12 mouse cellular contexts compared by ENCODE assay signal in genomic region chr14:8094931-8095561, GRCm38 (mm10). TPM values are rescaled to one million over a fixed set of nuclear protein-coding genes. Genes with fewer than 3 reads are reported as not detected.
DNase-seq lines count a peak whose midpoint lies in the region; ATAC-seq and TF ChIP-seq lines count a peak whose summit lies in the region.
"Had no signal": no experiment of that assay in that cellular context is flagged by ENCODE, and none has a peak within 500 bp of the region (broad histone marks: within the 10 kb centered on the region; RNA-seq: fewer than 3 reads in every experiment).

No protein-coding gene starts in this region.

- TF ChIP-seq POLR2A in lung, adult 2 months (IDR thresholded peaks at IDR 0.05; ENCODE audit: borderline replicate concordance, extremely low read depth, low read depth, low read length) = no peak

- H3K4me2 ChIP-seq in kidney, embryonic 15.5 days = no peak overlapping the region
- H3K4me2 ChIP-seq in lung, postnatal 0 days (replicated peaks; ENCODE audit: low read depth, low read length) = peak overlapping the region; percentile 48
- H3K4me2 ChIP-seq in intestine, embryonic 14.5 days (ENCODE audit: low read length) = peak overlapping the region; percentile 26
- H3K4me2 ChIP-seq in stomach, embryonic 15.5 days = no peak overlapping the region; the same call in 1 of the 2 replicates
- H3K4me2 ChIP-seq: hindbrain, embryonic 15.5 days; midbrain, embryonic 12.5 days had no signal

- H3K27me3 ChIP-seq in kidney, embryonic 15.5 days = peaks cover 5% of the 10 kb centered on the region; the same call in 1 of the 2 replicates
- H3K27me3 ChIP-seq in lung, postnatal 0 days (replicated peaks; ENCODE audit: insufficient read depth, low read length) = no peaks in the 10 kb centered on the region
- no peaks in the 10 kb centered on the region for H3K27me3 ChIP-seq in intestine, embryonic 14.5 days (replicated peaks; ENCODE audit: control insufficient read depth, insufficient read depth, low read length)
- H3K27me3 ChIP-seq in stomach, embryonic 15.5 days (replicated peaks) = no peaks in the 10 kb centered on the region
- H3K27me3 ChIP-seq: CH12.LX; hindbrain, embryonic 15.5 days; midbrain, embryonic 12.5 days had no signal

- TF ChIP-seq EP300 in lung, postnatal 0 days (IDR thresholded peaks at IDR 0.05) = no peak

- DNase-seq in kidney, adult 11 months = no peak
- peak; percentile 73 for DNase-seq in lung, postnatal 0 days (ENCODE audit: low spot score)
- no peak for DNase-seq in lung, adult 2 months
- no peak for DNase-seq in intestine, embryonic 14.5 days (ENCODE audit: low spot score)
- no peak for DNase-seq in spleen, adult 12 weeks (ENCODE audit: low spot score)
- DNase-seq in spleen, postnatal 10 days (ENCODE audit: low spot score in 2 of 2) = no peak
- DNase-seq: embryo, embryonic 11 days had no signal

- WGBS in kidney, embryonic 15.5 days = 48% methylated on average over 3 of the region's 3 CpGs
- 28% methylated on average over 3 of the region's 3 CpGs for WGBS in lung, postnatal 0 days
- 25% methylated on average over 3 of the region's 3 CpGs for WGBS in lung, adult 2 months
- WGBS in intestine, embryonic 14.5 days = 20% methylated on average over 3 of the region's 3 CpGs
- 28% methylated on average over 3 of the region's 3 CpGs for WGBS in stomach, embryonic 15.5 days

- TF ChIP-seq CTCF in lung, postnatal 0 days (IDR thresholded peaks at IDR 0.05) = no peak
- TF ChIP-seq CTCF in lung, adult 2 months (IDR thresholded peaks at IDR 0.05; ENCODE audit: insufficient read depth, low read length) = no peak

- no peak overlapping the region for H3K4me3 ChIP-seq in kidney, embryonic 15.5 days (replicated peaks)
- no peak overlapping the region for H3K4me3 ChIP-seq in lung, postnatal 0 days (ENCODE audit: low read depth, low read length)
- H3K4me3 ChIP-seq in lung, adult 2 months (replicated peaks; ENCODE audit: extremely low read depth, low read depth, low read length) = no peak overlapping the region
- H3K4me3 ChIP-seq in intestine, embryonic 14.5 days (ENCODE audit: low read depth, low read length) = no peak overlapping the region
- H3K4me3 ChIP-seq in stomach, embryonic 15.5 days (replicated peaks) = no peak overlapping the region
- H3K4me3 ChIP-seq: hindbrain, embryonic 15.5 days; midbrain, embryonic 12.5 days had no signal

- H3K9me3 ChIP-seq in kidney, embryonic 15.5 days (replicated peaks) = no peaks in the 10 kb centered on the region
- no peaks in the 10 kb centered on the region for H3K9me3 ChIP-seq in lung, postnatal 0 days (ENCODE audit: low read length)
- no peaks in the 10 kb centered on the region for H3K9me3 ChIP-seq in intestine, embryonic 14.5 days (ENCODE audit: control insufficient read depth, low read length)
- H3K9me3 ChIP-seq in stomach, embryonic 15.5 days = no peaks in the 10 kb centered on the region
- H3K9me3 ChIP-seq: hindbrain, embryonic 15.5 days; midbrain, embryonic 12.5 days had no signal

- ATAC-seq in kidney, embryonic 15.5 days (replicated peaks; ENCODE audit: low FRiP score) = no peak
- 0 out of 2 replicates have a peak, but pooled peaks have one; percentile 2 for ATAC-seq in lung, postnatal 0 days
- no peak for ATAC-seq in intestine, embryonic 14.5 days (replicated peaks; ENCODE audit: low FRiP score, low TSS enrichment, low read depth)
- ATAC-seq in stomach, embryonic 15.5 days (ENCODE audit: insufficient read depth, low FRiP score, low read depth) = no peak

- H3K9ac ChIP-seq in kidney, embryonic 15.5 days = peak overlapping the region; percentile 4; the same call in 1 of the 2 replicates
- 0 out of 2 replicates have a peak overlapping the region, but pooled peaks have one; percentile 9 for H3K9ac ChIP-seq in lung, postnatal 0 days (replicated peaks; ENCODE audit: low read depth)
- no peak overlapping the region for H3K9ac ChIP-seq in intestine, embryonic 14.5 days (ENCODE audit: low read length)
- no peak overlapping the region for H3K9ac ChIP-seq in stomach, embryonic 15.5 days
- H3K9ac ChIP-seq: hindbrain, embryonic 15.5 days; midbrain, embryonic 12.5 days had no signal

- H3K4me1 ChIP-seq in kidney, embryonic 15.5 days = peaks cover 16% of the 10 kb centered on the region
- peaks cover 10% of the 10 kb centered on the region; the same call in 1 of the 2 replicates for H3K4me1 ChIP-seq in lung, postnatal 0 days (ENCODE audit: insufficient read depth, low read depth, low read length)
- peaks cover 12% of the 10 kb centered on the region for H3K4me1 ChIP-seq in lung, adult 2 months (ENCODE audit: control insufficient read depth, insufficient read depth, low read length)
- H3K4me1 ChIP-seq in intestine, embryonic 14.5 days (replicated peaks; ENCODE audit: control insufficient read depth, insufficient read depth, low read length) = peaks cover 24% of the 10 kb centered on the region
- H3K4me1 ChIP-seq in stomach, embryonic 15.5 days = peaks cover 9% of the 10 kb centered on the region

- H3K36me3 ChIP-seq in kidney, embryonic 15.5 days = peaks cover 15% of the 10 kb centered on the region
- H3K36me3 ChIP-seq in lung, postnatal 0 days (ENCODE audit: insufficient read depth, low read length) = peaks cover 7% of the 10 kb centered on the region; the same call in 1 of the 2 replicates
- peaks cover 12% of the 10 kb centered on the region for H3K36me3 ChIP-seq in intestine, embryonic 14.5 days (ENCODE audit: control insufficient read depth, insufficient read depth, low read length)
- H3K36me3 ChIP-seq in stomach, embryonic 15.5 days = peaks cover 2% of the 10 kb centered on the region; the same call in 1 of the 2 replicates

- H3K27ac ChIP-seq in kidney, embryonic 15.5 days = peak overlapping the region; percentile 37; the same call in 1 of the 2 replicates
- peak overlapping the region; percentile 81 for H3K27ac ChIP-seq in lung, postnatal 0 days (ENCODE audit: low read length)
- peak overlapping the region; percentile 65 for H3K27ac ChIP-seq in intestine, embryonic 14.5 days (ENCODE audit: low read depth)
- H3K27ac ChIP-seq in stomach, embryonic 15.5 days = peak overlapping the region; percentile 88
- H3K27ac ChIP-seq: hindbrain, embryonic 15.5 days; midbrain, embryonic 12.5 days had no signal

RNA-seq across cellular contexts. Expression of gene Pxk, which starts 3.0 kb away (rescaled TPM):
- 33.7 and 35.1 TPM in 2 replicates for polyA plus RNA-seq in kidney, embryonic 15.5 days (2015; fragmentation: Nextera tagmentation; extraction: Ambion mirVana)
- polyA plus RNA-seq in lung, postnatal 0 days (2015; fragmentation: Nextera tagmentation; extraction: Ambion mirVana) = 47.5 and 48.4 TPM in 2 replicates
- polyA plus RNA-seq in lung, adult 2 months (2012; rRNA removed) = 25.5 and 28.3 TPM in 2 replicates
- 33.9 and 39.4 TPM in 2 replicates for polyA plus RNA-seq in intestine, embryonic 14.5 days (2014; fragmentation: Nextera tagmentation; extraction: Ambion mirVana)
- polyA plus RNA-seq in stomach, embryonic 15.5 days (2015; fragmentation: Nextera tagmentation; extraction: Ambion mirVana) = 39.0 and 39.6 TPM in 2 replicates

RNA-seq across cellular contexts. Expression of gene Rpp14, which starts 14.9 kb away (rescaled TPM):
- 53.0 and 55.5 TPM in 2 replicates for polyA plus RNA-seq in kidney, embryonic 15.5 days (2015; fragmentation: Nextera tagmentation; extraction: Ambion mirVana)
- 34.0 and 37.6 TPM in 2 replicates for polyA plus RNA-seq in lung, postnatal 0 days (2015; fragmentation: Nextera tagmentation; extraction: Ambion mirVana)
- polyA plus RNA-seq in lung, adult 2 months (2012; rRNA removed) = 6.1 and 8.2 TPM in 2 replicates
- polyA plus RNA-seq in intestine, embryonic 14.5 days (2014; fragmentation: Nextera tagmentation; extraction: Ambion mirVana) = 67.1 and 67.6 TPM in 2 replicates
- 48.8 and 52.3 TPM in 2 replicates for polyA plus RNA-seq in stomach, embryonic 15.5 days (2015; fragmentation: Nextera tagmentation; extraction: Ambion mirVana)

Comparison
In these comparisons a context has a peak if more than half of its experiments do, and no peak if none do; other contexts are left out.
1. H3K27ac ChIP-seq: peak in every context shown above with its lines; median percentile 88 in stomach, embryonic 15.5 days; 81 in lung, postnatal 0 days; 65 in intestine, embryonic 14.5 days; 37 in kidney, embryonic 15.5 days.
2. H3K4me2 ChIP-seq: peak in lung, postnatal 0 days (single experiment) and intestine, embryonic 14.5 days (single experiment); none in kidney, embryonic 15.5 days (single experiment) and stomach, embryonic 15.5 days (single experiment).
3. H3K9ac ChIP-seq: peak in kidney, embryonic 15.5 days (single experiment) and lung, postnatal 0 days (single experiment); none in intestine, embryonic 14.5 days (single experiment) and stomach, embryonic 15.5 days (single experiment).